Mouse (Mus musculus) right cerebral cortex, postnatal 10 days (tissue): ENCODE data around the gene Zc3h7b.

Source experiments
- DNase-seq, 2 experiments: peaks; one replicate each; pipeline ENCODE4 v3.0.0; 2021; ENCODE audit warnings: low spot score in 2 of 2

Zc3h7b gene

GRCm38 (mm10) chr15:81842275-81842674 is 97.4 kb downstream of the Zc3h7b start:
- no peak for DNase-seq

GRCm38 (mm10) chr15:81845033-81845625 is 100.3 kb downstream of the Zc3h7b start:
- no peak for DNase-seq

DNA sequence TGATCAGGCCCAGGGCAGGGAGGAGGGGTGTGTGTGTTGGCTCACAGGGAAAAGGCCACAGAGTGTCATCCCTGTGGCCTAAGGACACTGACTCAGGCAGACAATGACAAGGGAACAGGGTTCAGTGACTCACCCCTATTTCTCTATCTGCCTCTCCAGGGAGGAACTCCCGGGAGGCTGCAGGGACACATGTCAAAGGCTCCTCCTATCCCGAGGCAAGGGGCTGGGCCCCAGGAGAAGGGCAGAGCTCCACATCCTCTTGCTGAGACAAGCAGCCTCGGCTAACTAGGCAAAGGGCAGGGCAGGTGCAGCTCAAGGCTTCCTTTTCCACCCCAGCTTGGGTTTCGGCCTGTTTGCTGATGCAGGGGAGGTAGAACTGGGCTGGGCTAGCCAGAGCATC is 100.9 kb downstream of the Zc3h7b start:
- DNase-seq: no peak
